Mouse (Mus musculus) intestine, embryonic 16.5 days (tissue): ENCODE measurements around the gene Zfp335. TPM values are rescaled to one million over a fixed set of nuclear protein-coding genes. Genes with fewer than 3 reads are reported as not detected.

Experiments
- ATAC-seq: fragments of 200-750 bp; cut with Nextera tagmentation; 2 replicates; pipeline ENCODE4 v1.8.0; 2017; ENCODE audit warnings: moderate TSS enrichment, moderate library complexity
- H3K27ac ChIP-seq: fragments of 300-500 bp; sonication (generic); 2 replicates; pipeline ENCODE4 v1.5.1; 2014; ENCODE audit warnings: mild to moderate bottlenecking, low read length
- H3K27me3 ChIP-seq: fragments of 300-500 bp; sonication (generic); replicated peaks from 2 replicates; pipeline ENCODE4 v1.6.1; 2014; ENCODE audit warnings: low read length, control low read depth, mixed read lengths; ENCODE audit not compliant: control insufficient read depth, insufficient read depth
- H3K36me3 ChIP-seq: fragments of 300-500 bp; sonication (generic); 2 replicates; pipeline ENCODE4 v1.6.1; 2014; ENCODE audit warnings: low read length, control low read depth; ENCODE audit not compliant: control insufficient read depth, insufficient read depth
- H3K4me1 ChIP-seq: fragments of 300-500 bp; sonication (generic); 2 replicates; pipeline ENCODE4 v1.6.1; 2014; ENCODE audit warnings: low read length, control low read depth, mixed read lengths; ENCODE audit not compliant: control insufficient read depth, insufficient read depth
- H3K4me2 ChIP-seq: fragments of 300-500 bp; sonication (generic); 2 replicates; pipeline ENCODE4 v1.6.1; 2014; ENCODE audit warnings: low read depth, low read length, control low read depth
- H3K4me3 ChIP-seq: fragments of 300-500 bp; sonication (generic); 2 replicates; pipeline ENCODE4 v1.5.1; 2014; ENCODE audit warnings: mild to moderate bottlenecking, low read length
- H3K9ac ChIP-seq: fragments of 300-500 bp; sonication (generic); 2 replicates; pipeline ENCODE4 v1.6.1; 2014; ENCODE audit warnings: low read depth, low read length
- H3K9me3 ChIP-seq: fragments of 300-500 bp; sonication (generic); 2 replicates; pipeline ENCODE4 v1.6.1; 2016; ENCODE audit warnings: low read length, control low read depth; ENCODE audit not compliant: control insufficient read depth
- WGBS: fragments of 180-500 bp; shearing (Covaris S2); extraction: QIAGEN DNeasy Blood & Tissue Kit; methylation state at CpG from one replicate; pipeline ENCODE4 v1.1.7; 2014; 5-methylcytosine and 5-hydroxymethylcytosine counted together
- polyA plus RNA-seq: library from polyadenylated mRNA; unstranded; fragments of >200 nt; fragmentation: Nextera tagmentation; extraction: Ambion mirVana; gene quantifications from 2 replicates; pipeline ENCODE4 v1.2.1, GENCODE M21; 2015

The Zfp335 gene
- polyA plus RNA-seq, 1 experiment from 2014 or later: 9.6 TPM

GRCm38 (mm10) chr2:164935991-164936390 lies 24.4 kb upstream of the Zfp335 start:
- H3K4me2 ChIP-seq: no peak overlapping the region
- H3K27ac ChIP-seq: no peak overlapping the region
- peaks cover 17% of the 10 kb centered on the region; the same call in 1 of the 2 replicates for H3K27me3 ChIP-seq
- 71% methylated on average over 4 of the region's 4 CpGs for WGBS
- no peak overlapping the region for H3K4me3 ChIP-seq
- no peak overlapping the region for H3K9ac ChIP-seq
- no peaks in the 10 kb centered on the region for H3K36me3 ChIP-seq
- H3K4me1 ChIP-seq: peaks cover 8% of the 10 kb centered on the region; the same call in 1 of the 2 replicates
- no peak for ATAC-seq
- H3K9me3 ChIP-seq: no peaks in the 10 kb centered on the region

GRCm38 (mm10) chr2:164933534-164933933 lies 22.0 kb upstream of the Zfp335 start:
- 48% methylated on average over 9 of the region's 10 CpGs for WGBS
- no peaks in the 10 kb centered on the region for H3K36me3 ChIP-seq
- ATAC-seq: no peak
- H3K27me3 ChIP-seq: peaks cover 8% of the 10 kb centered on the region; the same call in 1 of the 2 replicates
- H3K9ac ChIP-seq: no peak overlapping the region
- no peak overlapping the region for H3K4me2 ChIP-seq
- no peaks in the 10 kb centered on the region for H3K4me1 ChIP-seq
- H3K27ac ChIP-seq: no peak overlapping the region
- no peaks in the 10 kb centered on the region for H3K9me3 ChIP-seq
- no peak overlapping the region for H3K4me3 ChIP-seq

DNA sequence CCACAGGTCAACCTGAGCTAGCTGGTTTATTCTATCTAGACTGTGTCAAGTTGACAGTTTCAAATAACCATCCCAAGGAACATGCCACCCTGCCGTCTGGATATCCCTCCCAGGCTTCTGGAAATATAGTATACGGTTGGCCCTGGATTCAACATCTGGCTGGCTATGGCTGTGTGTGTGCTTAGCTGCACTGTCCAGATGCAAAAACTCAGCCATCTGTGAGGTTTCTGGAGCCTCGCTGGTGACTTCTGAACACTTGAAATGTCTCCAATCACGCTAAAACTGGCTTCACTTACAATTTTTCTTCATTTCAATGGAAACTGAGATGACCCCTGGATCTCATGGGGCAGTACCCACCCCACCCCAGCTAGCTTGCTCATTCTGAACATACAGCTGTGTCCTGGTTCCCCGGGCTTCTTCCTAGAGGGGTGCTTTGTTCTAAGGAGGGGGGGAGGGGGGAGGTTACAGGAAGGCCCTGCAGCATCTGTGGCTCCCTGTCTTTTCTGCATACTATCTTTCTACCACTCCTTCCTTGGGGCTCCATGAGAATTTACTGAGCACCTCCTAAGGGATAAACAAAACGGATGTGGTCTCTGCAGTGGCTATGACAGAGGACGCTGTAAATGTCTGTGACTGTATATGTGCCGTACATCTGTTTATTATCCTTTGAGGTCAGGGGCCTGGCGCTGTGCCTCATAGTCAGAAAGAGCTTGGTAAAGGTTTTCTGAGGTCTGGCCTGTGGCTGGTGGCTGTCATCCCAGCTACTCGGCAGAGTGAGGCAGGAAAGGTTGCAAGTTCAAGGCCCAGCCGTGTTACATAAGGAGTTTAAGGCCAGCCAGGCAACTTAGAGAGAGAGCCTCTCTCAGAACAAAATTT lies 19.4 kb upstream of the Zfp335 start:
- H3K27me3 ChIP-seq: no peaks in the 10 kb centered on the region; the same call in 1 of the 2 replicates
- H3K9ac ChIP-seq: no peak overlapping the region
- no peak overlapping the region for H3K4me2 ChIP-seq
- 41% methylated on average over 11 of the region's 11 CpGs for WGBS
- ATAC-seq: peak; percentile 38
- H3K4me1 ChIP-seq: no peaks in the 10 kb centered on the region
- H3K9me3 ChIP-seq: no peaks in the 10 kb centered on the region
- H3K27ac ChIP-seq: peak overlapping the region; percentile 27; the same call in 1 of the 2 replicates
- no peak overlapping the region for H3K4me3 ChIP-seq
- H3K36me3 ChIP-seq: no peaks in the 10 kb centered on the region

DNA sequence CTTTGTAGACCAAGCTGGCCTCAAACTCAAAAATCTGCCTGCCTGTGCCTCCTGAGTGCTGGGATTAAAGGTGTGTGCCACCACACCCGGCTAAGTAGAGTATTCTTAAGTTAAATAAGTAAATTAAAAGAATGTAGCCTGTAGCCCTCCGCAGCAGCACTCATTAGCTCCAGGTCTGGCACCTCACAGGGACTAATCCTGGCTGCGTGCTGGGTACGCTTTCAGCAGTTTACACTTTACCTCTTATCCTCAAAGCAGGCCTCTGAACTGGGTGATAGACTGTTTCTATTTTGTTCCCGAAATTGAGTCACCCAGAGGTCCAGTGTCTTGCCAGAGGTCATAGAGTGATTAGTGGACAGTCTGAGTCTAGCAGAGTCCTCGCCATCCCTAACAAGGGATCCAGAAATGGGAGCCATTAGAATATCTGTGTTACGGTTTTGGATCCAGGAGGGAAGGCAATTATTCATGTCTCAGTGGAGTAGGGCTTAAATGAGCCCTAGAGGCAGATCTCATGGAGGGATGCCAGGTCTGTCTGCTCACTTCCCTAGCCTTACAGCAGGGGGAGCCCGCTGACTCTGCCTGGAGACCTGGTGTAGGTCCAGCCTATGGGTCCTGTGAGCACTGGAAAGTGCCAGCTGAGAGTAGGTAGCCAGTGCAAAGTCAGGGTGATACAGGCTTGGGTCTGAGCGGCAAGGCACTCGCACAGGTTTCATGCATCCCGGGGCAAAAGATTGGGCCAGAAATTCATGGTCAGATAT lies 12.7 kb upstream of the Zfp335 start:
- WGBS: 34% methylated on average over 11 of the region's 11 CpGs
- Histone ChIP-seq H3K27ac (no peak overlapping the region), H3K36me3 (0 out of 2 replicates have a peak, but pooled peaks cover 2% of the 10 kb centered on the region), H3K4me3 (no peak overlapping the region), H3K4me1 (no peaks in the 10 kb centered on the region), H3K9me3 (no peaks in the 10 kb centered on the region), H3K27me3 (no peaks in the 10 kb centered on the region), H3K9ac (no peak overlapping the region), H3K4me2 (no peak overlapping the region)
- peak; percentile 65 for ATAC-seq

DNA sequence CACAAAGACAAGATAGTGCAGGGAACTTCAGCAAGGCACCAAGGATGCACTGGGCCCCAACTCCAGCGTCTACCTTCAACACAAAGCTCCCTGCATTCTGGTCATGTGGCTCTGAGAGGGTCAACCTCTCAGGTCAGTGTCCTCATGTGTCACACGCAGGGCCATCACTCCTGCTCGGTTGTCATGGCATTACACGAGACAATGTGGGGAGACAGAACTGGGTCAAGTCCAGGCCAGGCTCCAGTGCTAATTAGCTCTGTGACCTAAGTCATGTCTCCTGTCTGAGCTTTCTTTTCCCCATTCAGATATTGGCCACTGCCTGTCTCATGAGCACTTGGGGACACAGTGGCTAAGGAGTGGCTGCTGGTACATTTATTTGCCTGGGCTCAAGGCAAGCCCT lies 11.7 kb upstream of the Zfp335 start:
- H3K4me1 ChIP-seq: no peaks in the 10 kb centered on the region
- H3K9ac ChIP-seq: no peak overlapping the region
- ATAC-seq: no peak
- H3K27ac ChIP-seq: no peak overlapping the region
- H3K36me3 ChIP-seq: 0 out of 2 replicates have a peak, but pooled peaks cover 3% of the 10 kb centered on the region
- no peaks in the 10 kb centered on the region for H3K27me3 ChIP-seq
- WGBS: 67% methylated on average over 4 of the region's 4 CpGs
- H3K4me3 ChIP-seq: no peak overlapping the region
- no peak overlapping the region for H3K4me2 ChIP-seq
- no peaks in the 10 kb centered on the region for H3K9me3 ChIP-seq

GRCm38 (mm10) chr2:164921984-164922383 lies 10.4 kb upstream of the Zfp335 start:
- WGBS: 64% methylated on average over 7 of the region's 7 CpGs

DNA sequence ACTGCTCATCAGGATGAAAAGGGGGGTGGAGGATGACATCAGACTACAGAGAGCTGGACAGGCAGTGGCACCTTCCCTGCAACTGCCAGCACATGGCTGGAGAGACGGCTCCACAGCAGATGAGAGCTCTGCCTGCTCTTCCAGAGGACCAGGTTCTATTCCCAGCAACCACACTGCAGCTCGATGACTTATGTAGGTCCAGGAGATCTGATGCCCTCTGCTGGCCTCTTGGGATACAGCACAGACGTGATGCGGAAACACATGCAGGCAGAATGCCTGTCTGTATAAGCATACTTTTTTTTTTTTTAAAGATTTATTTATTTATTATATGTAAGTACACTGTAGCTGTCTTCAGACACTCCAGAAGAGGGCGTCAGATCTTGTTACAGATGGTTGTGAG lies 6.8 kb upstream of the Zfp335 start:
- Histone ChIP-seq H3K27ac (no peak overlapping the region), H3K4me3 (no peak overlapping the region), H3K9me3 (no peaks in the 10 kb centered on the region), H3K36me3 (0 out of 2 replicates have a peak, but pooled peaks cover 3% of the 10 kb centered on the region), H3K4me2 (no peak overlapping the region), H3K9ac (no peak overlapping the region), H3K27me3 (no peaks in the 10 kb centered on the region), H3K4me1 (no peaks in the 10 kb centered on the region)
- ATAC-seq: no peak
- WGBS: 70% methylated on average over 4 of the region's 5 CpGs

More at GRCm38 (mm10) chr2:164921984-164922383, 10.4 kb upstream of the Zfp335 start:
- Histone ChIP-seq H3K9ac (no peak overlapping the region), H3K27ac (no peak overlapping the region), H3K36me3 (0 out of 2 replicates have a peak, but pooled peaks cover 3% of the 10 kb centered on the region), H3K4me3 (no peak overlapping the region), H3K27me3 (no peaks in the 10 kb centered on the region), H3K4me1 (no peaks in the 10 kb centered on the region), H3K9me3 (no peaks in the 10 kb centered on the region), H3K4me2 (no peak overlapping the region)
- ATAC-seq: no peak

- Histone ChIP-seq H3K9ac (no peak overlapping the region), H3K27ac (no peak overlapping the region), H3K4me1 (peaks cover under 1% of the 10 kb centered on the region; the same call in 1 of the 2 replicates), H3K4me3 (no peak overlapping the region), H3K4me2 (no peak overlapping the region), H3K9me3 (no peaks in the 10 kb centered on the region), H3K36me3 (0 out of 2 replicates have a peak, but pooled peaks cover 3% of the 10 kb centered on the region), H3K27me3 (no peaks in the 10 kb centered on the region)
- ATAC-seq: no peak
- 56% methylated on average over 10 of the region's 10 CpGs for WGBS
Observed at GRCm38 (mm10) chr2:164917371-164917770, 5.8 kb upstream of the Zfp335 start.

- Histone ChIP-seq H3K4me2 (no peak overlapping the region), H3K4me3 (no peak overlapping the region), H3K27me3 (no peaks in the 10 kb centered on the region), H3K9me3 (no peaks in the 10 kb centered on the region), H3K36me3 (0 out of 2 replicates have a peak, but pooled peaks cover 3% of the 10 kb centered on the region), H3K27ac (no peak overlapping the region), H3K9ac (no peak overlapping the region), H3K4me1 (peaks cover 3% of the 10 kb centered on the region; the same call in 1 of the 2 replicates)
- no peak for ATAC-seq
- 84% methylated on average over 5 of the region's 5 CpGs for WGBS
Observed at GRCm38 (mm10) chr2:164916820-164917219, 5.3 kb upstream of the Zfp335 start.
